Mouse (Mus musculus) thymus, postnatal 25 days (tissue): ENCODE data around the gene Prkg2.

Experiments used
- DNase-seq: peaks from one replicate; pipeline ENCODE4 v3.0.0; 2022

The Prkg2 gene

GRCm38 (mm10) chr5:98975877-98976672, 61.1 kb downstream of the Prkg2 start:
- DNase-seq: no peak

DNA sequence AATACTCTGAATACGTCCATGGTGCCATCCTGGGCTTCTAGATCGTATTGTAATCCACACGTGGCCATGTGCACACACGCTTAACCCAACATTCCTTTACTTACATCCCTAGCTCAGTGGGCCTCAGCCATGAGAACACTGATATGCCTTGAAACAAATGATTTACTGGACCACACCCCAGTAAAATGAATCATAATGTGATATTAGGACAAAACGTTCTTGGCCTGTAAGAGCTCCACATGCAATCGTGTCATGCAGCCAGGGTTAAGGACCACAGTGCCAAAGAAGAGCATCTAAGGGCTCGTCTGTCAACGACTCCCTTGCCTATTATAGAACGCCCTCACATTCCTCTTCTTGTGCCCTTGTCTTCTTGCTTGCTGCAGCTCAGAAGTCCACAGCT, 70.5 kb downstream of the Prkg2 start:
- no peak for DNase-seq

DNA sequence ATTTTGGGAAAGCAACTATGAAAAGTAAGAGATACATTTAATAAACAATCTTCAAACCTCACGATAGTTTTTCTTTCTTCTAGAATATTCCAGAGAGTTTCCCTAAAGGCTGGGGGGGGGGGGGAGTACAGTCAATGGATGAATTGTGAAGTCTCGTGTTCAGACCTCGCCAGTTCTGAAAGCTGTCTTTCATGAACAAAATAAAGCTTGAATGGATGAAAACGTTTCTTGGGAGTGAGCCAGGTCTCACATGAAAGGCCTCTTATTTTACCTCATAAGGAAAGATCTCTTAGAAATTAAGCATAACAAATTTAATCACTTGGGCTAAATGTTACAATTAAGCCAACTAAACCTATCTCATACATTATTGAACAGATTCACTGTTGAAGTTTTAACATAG, 72.0 kb downstream of the Prkg2 start:
- no peak for DNase-seq

- DNase-seq: no peak
These were observed 72.8 kb downstream of the Prkg2 start for GRCm38 (mm10) chr5:98964367-98964766.

- DNase-seq: no peak
These were observed 74.7 kb downstream of the Prkg2 start for GRCm38 (mm10) chr5:98962472-98962871.

DNA sequence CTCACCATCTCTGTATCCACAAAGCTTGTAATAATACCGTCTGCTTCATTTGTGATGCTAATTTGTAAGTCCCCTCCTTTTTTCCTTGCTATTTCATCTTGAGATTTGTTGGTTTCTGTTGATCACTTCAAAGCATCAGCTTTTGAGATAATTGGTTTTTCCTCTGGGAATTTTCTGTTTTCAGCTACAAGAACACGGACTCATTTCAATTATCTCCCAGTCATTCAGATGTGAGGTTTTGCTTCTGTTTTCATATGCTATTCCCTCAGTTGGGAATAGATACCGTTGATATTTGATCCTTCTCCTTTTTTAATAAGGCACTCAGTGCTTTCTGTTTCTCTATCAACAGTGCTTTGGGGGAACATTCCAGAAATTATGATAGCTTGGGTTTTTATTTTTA, 81.6 kb downstream of the Prkg2 start:
- no peak for DNase-seq

GRCm38 (mm10) chr5:98953386-98953785, 83.8 kb downstream of the Prkg2 start:
- DNase-seq: no peak

GRCm38 (mm10) chr5:98951566-98951965, 85.6 kb downstream of the Prkg2 start:
- no peak for DNase-seq

DNA sequence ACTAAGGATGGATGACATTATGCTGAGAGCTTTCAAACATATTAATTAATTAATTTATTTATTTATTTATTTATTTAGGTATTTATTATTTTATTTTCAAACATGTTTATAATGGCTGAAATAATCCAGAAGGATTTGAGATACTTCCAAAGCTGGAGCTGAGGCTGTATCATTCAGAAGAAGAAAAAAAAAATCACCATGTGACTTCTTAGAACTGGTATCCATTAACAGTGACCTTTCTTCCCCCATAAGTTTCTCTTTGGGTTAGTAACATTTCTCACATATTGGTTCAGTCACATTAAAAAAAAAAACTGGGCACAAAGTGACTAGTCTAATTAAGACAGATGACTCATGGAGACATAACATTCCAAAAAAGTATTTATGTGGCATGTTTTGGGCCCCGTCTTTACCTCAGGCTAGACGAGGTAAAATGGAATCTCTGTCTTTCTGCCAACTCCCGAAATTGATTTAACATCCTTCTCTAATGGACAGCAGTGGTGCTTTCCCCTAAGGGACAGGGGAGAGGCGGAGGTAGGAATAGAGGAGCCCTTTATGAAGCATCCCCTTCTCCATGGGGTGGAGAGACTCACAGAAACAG, 86.6 kb downstream of the Prkg2 start:
- DNase-seq: no peak

GRCm38 (mm10) chr5:98949784-98950183, 87.4 kb downstream of the Prkg2 start:
- no peak for DNase-seq

- DNase-seq: no peak
These were observed 90.5 kb downstream of the Prkg2 start for GRCm38 (mm10) chr5:98946656-98947055.

GRCm38 (mm10) chr5:98946117-98946620, 91.0 kb downstream of the Prkg2 start:
- no peak for DNase-seq

GRCm38 (mm10) chr5:98943776-98944175, 93.4 kb downstream of the Prkg2 start:
- DNase-seq: no peak

- no peak for DNase-seq
These were observed 96.4 kb downstream of the Prkg2 start for GRCm38 (mm10) chr5:98940731-98941130.

- no peak for DNase-seq
These were observed 97.4 kb downstream of the Prkg2 start for GRCm38 (mm10) chr5:98939631-98940208.

DNA sequence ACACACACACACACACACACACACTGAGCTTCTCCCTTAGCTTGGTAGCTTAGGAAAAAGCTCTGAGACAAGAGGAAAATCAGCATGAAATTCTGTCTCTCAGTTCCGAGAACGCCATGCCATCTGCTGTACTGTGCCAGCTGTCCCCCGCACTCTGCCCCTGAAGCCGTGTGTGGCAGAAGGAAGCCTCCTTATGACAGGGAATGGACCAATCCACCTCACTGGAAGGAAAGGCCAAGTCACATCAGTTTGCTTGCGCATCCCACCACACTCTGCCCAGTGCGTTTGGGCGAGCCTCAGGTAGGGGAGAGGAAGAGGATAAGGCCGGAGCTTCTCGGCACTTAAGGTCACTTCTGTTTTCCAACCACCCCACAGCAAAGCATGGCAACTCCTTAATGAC, 98.0 kb downstream of the Prkg2 start:
- no peak for DNase-seq

DNA sequence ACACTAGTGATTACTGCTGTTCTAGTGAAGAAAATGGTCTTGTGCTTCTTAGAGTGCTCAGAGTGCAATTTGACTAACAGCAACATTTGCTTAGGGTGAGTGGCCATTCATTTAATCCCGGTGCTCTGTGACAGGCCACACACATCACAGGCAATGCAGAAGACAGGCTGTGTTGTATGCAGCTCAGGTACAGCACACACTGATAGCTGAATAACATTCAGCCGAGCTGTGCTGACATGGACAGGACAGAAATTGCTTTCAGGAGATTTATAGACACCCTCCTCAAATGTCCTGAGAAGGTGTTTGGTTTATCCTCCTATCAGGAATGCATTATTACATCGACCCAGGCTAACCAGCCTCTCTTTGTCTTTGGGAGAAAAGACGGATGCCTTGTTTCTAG, 99.3 kb downstream of the Prkg2 start:
- DNase-seq: no peak

DNA sequence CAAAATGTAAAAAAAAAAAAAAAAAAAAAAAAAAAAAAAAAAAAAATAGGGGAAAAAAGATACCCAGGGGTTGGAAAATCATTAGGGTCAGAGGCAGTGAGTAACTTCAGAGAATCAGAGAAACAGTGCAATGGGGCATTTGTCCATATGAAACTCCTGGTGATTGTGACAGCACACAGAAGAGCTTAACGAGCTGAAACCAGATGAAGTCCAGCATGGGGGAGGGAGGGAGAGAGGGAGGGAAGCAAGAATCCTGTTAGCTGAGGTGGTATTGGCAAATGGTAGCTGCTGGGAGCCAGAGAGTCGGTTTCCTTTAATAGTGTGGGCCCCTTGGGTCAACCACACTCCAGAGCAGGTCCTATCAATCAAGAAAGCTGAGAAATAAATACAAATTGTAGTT, 100.5 kb downstream of the Prkg2 start:
- no peak for DNase-seq

DNA sequence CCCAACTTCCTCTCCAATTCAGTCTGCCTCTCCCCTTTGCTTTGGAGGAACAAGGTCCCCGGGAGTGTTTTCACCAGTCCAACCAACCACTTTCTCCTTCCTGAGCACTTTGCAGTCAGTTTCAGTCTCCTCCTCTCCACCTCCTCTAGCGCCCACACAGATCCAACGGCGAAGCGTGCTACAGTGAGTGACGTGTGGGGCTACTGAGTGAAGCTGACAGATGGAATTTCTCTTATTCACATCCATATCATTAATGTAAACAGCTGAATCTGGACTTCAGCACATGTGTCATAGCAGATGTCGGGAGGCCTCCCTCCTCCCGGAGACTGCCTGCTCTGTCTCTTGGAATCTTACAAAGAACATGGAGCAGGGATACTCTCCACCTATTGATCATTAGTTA, 101.2 kb downstream of the Prkg2 start:
- no peak for DNase-seq

- DNase-seq: no peak
These were observed 114.2 kb downstream of the Prkg2 start for GRCm38 (mm10) chr5:98922921-98923320.

DNA sequence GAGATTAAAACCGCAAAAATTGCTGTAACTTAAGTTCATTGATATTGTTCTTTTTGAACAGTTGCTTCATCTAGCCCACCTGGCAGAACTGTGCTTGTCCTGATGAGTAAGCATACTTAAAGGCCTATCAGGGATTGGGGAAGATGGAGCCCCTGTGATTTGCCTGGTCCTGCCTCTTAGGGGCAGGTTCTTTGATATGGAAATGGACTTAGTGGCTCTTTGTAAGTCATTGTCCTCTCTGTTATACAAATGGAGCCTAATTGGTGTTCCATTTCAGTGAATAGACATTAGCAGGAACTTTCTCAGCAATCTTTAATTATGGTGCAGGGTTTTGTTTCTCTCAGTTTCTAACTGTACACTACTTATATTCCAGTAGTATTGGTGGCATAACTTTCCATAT, 115.5 kb downstream of the Prkg2 start:
- DNase-seq: no peak

- DNase-seq: no peak
These were observed 118.4 kb downstream of the Prkg2 start for GRCm38 (mm10) chr5:98918716-98919115.

GRCm38 (mm10) chr5:98902339-98902738, 134.8 kb downstream of the Prkg2 start:
- no peak for DNase-seq

DNA sequence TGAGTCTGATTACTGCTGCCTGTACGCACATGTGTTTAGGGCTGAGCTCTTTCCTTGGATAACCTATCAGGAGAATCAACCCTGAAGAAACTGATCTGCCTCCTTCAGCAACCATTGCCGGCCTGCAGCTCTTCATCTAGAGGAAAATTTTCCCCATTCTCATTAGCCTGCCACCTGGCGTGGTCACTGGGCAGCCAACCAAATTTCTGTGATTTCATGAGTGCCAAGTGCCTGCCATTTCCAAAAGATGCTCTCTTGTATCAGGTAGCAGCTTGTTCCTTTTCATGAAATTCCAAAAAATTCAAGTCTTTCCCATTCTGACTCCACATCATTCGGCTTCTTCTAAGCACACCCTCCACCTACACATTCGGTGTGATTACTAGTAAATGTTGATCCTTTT, 136.2 kb downstream of the Prkg2 start:
- no peak for DNase-seq
